Mouse (Mus musculus) ES-Bruce4 (cell line): ENCODE data around the gene Palm3. TPM values are rescaled to one million over a fixed set of nuclear protein-coding genes. Genes with fewer than 3 reads are reported as not detected.

ENCODE experiments used
- H3K27ac ChIP-seq: 2 replicates; pipeline ENCODE4 v1.5.1; 2012; ENCODE audit warnings: low read length, inconsistent platforms; ENCODE audit not compliant: insufficient read depth
- H3K27me3 ChIP-seq: 2 replicates; pipeline ENCODE4 v1.6.1; 2012; ENCODE audit warnings: mild to moderate bottlenecking, low read length, inconsistent platforms; ENCODE audit not compliant: control insufficient read depth, poor library complexity, insufficient read depth, severe bottlenecking
- H3K36me3 ChIP-seq: 2 replicates; pipeline ENCODE4 v1.6.1; 2012; ENCODE audit warnings: inconsistent platforms, mild to moderate bottlenecking, low read length, moderate library complexity; ENCODE audit not compliant: control insufficient read depth, poor library complexity, insufficient read depth, severe bottlenecking
- H3K4me1 ChIP-seq: one replicate; pipeline ENCODE4 v1.8.1; 2011; ENCODE audit warnings: low read length; ENCODE audit not compliant: control insufficient read depth, insufficient read depth
- H3K4me3 ChIP-seq: 2 replicates; pipeline ENCODE4 v1.5.1; 2011; ENCODE audit warnings: low read depth, mild to moderate bottlenecking, low read length
- H3K9ac ChIP-seq: 2 replicates; pipeline ENCODE4 v1.6.1; 2012; ENCODE audit warnings: low read depth, mild to moderate bottlenecking, inconsistent platforms; ENCODE audit not compliant: poor library complexity, severe bottlenecking
- H3K9me3 ChIP-seq: replicated peaks from 2 replicates; pipeline ENCODE4 v1.6.1; 2012; ENCODE audit warnings: mild to moderate bottlenecking, low read length, inconsistent platforms; ENCODE audit not compliant: control insufficient read depth, poor library complexity, insufficient read depth, severe bottlenecking
- CTCF ChIP-seq: IDR thresholded peaks from one replicate; pipeline ENCODE4 v1.8.1; 2011; ENCODE audit warnings: low read depth, low read length
- EP300 ChIP-seq: IDR thresholded peaks from 2 replicates; pipeline ENCODE4 v1.6.1; 2011; ENCODE audit warnings: low read depth, low read length; ENCODE audit not compliant: insufficient read depth
- POLR2A ChIP-seq: IDR thresholded peaks from one replicate; pipeline ENCODE4 v1.8.1; 2011; ENCODE audit warnings: low read length; ENCODE audit not compliant: insufficient read depth
- polyA plus RNA-seq: library from polyadenylated mRNA; stranded (reverse); fragments of >200 nt; gene quantifications from 2 replicates; pipeline ENCODE4 v1.2.4, GENCODE M21; 2011; ENCODE audit warnings: low read depth; ENCODE audit not compliant: missing spikeins, insufficient read depth, insufficient read length

The Palm3 gene
- 61.7 and 62.8 TPM in 2 replicates for polyA plus RNA-seq

GRCm38 (mm10) chr8:84021096-84021495 lies at the start of gene Palm3:
Palm3 (plus strand) TSS chr8:84021471.
- no peak for TF ChIP-seq POLR2A
- no peak for TF ChIP-seq CTCF
- no peak for TF ChIP-seq EP300
- Histone ChIP-seq H3K4me3 (peak within 1 kb of the TSS; percentile 38), H3K9me3 (no peaks in the 10 kb centered on the region), H3K36me3 (no peaks in the 10 kb centered on the region), H3K9ac (peak within 1 kb of the TSS; percentile 58), H3K4me1 (peaks cover 15% of the 10 kb centered on the region), H3K27ac (peak within 1 kb of the TSS; percentile 55), H3K27me3 (no peaks in the 10 kb centered on the region)

- no peak for TF ChIP-seq EP300
- TF ChIP-seq CTCF: no peak
- TF ChIP-seq POLR2A: no peak
- H3K27me3 ChIP-seq: no peaks in the 10 kb centered on the region
- no peak overlapping the region for H3K27ac ChIP-seq
- H3K4me3 ChIP-seq: no peak overlapping the region
- H3K36me3 ChIP-seq: peaks cover 25% of the 10 kb centered on the region
- peak overlapping the region; percentile 72; the same call in 1 of the 2 replicates for H3K9ac ChIP-seq
- no peaks in the 10 kb centered on the region for H3K9me3 ChIP-seq
- H3K4me1 ChIP-seq: no peaks in the 10 kb centered on the region
Observed at GRCm38 (mm10) chr8:83971661-83972060, 49.6 kb upstream of the Palm3 start.

- H3K9ac ChIP-seq: peak within 1 kb of the TSS; percentile 72
- H3K9me3 ChIP-seq: no peaks in the 10 kb centered on the region
- peak within 1 kb of the TSS; percentile 89 for H3K4me3 ChIP-seq
- no peak for TF ChIP-seq CTCF
- TF ChIP-seq EP300: no peak
- TF ChIP-seq POLR2A: no peak
- H3K27ac ChIP-seq: no peak within 1 kb of the TSS
- no peaks in the 10 kb centered on the region for H3K27me3 ChIP-seq
- no peaks in the 10 kb centered on the region for H3K4me1 ChIP-seq
- H3K36me3 ChIP-seq: peaks cover 19% of the 10 kb centered on the region
Observed at GRCm38 (mm10) chr8:83972150-83973120, 48.8 kb upstream of the Palm3 start, which contains the start of gene Prkaca. Prkaca (plus strand) TSS chr8:83972993.

GRCm38 (mm10) chr8:83973161-83974031 lies 47.9 kb upstream of the Palm3 start:
- peaks cover 14% of the 10 kb centered on the region for H3K36me3 ChIP-seq
- no peaks in the 10 kb centered on the region for H3K9me3 ChIP-seq
- peak overlapping the region; percentile 69 for H3K9ac ChIP-seq
- no peaks in the 10 kb centered on the region for H3K4me1 ChIP-seq
- H3K4me3 ChIP-seq: peak overlapping the region; percentile 89
- TF ChIP-seq CTCF (no peak), EP300 (no peak), POLR2A (no peak)
- H3K27ac ChIP-seq: no peak overlapping the region
- H3K27me3 ChIP-seq: no peaks in the 10 kb centered on the region

GRCm38 (mm10) chr8:83974521-83974920 lies 46.8 kb upstream of the Palm3 start:
- Histone ChIP-seq H3K27ac (no peak overlapping the region), H3K27me3 (no peaks in the 10 kb centered on the region), H3K4me3 (no peak overlapping the region), H3K36me3 (peaks cover 3% of the 10 kb centered on the region), H3K9me3 (no peaks in the 10 kb centered on the region), H3K4me1 (no peaks in the 10 kb centered on the region), H3K9ac (no peak overlapping the region)
- TF ChIP-seq POLR2A: no peak
- TF ChIP-seq CTCF: no peak
- no peak for TF ChIP-seq EP300
